ENCODE assay signal across 22 mouse cellular contexts in genomic region chr2:12197711-12198110, GRCm38 (mm10).
A peak's percentile ranks its signal among the peaks of the same experiment; 100 is the strongest.
DNase-seq lines count a peak whose midpoint lies in the region; ATAC-seq and TF ChIP-seq lines count a peak whose summit lies in the region.
"Had no signal": no experiment of that assay in that cellular context is flagged by ENCODE, and none has a peak within 500 bp of the region (broad histone marks: within the 10 kb centered on the region; RNA-seq: fewer than 3 reads in every experiment).

No protein-coding gene starts in this region.

- no peak overlapping the region for H3K9ac ChIP-seq in kidney, embryonic 16.5 days (replicated peaks; ENCODE audit: low read length)
- no peak overlapping the region for H3K9ac ChIP-seq in liver, adult 2 months (ENCODE audit: low read depth, low read length)
- no peak overlapping the region for H3K9ac ChIP-seq in liver, embryonic 11.5 days (ENCODE audit: low read depth, low read length)
- H3K9ac ChIP-seq: embryonic facial prominence, embryonic 13.5 days; embryonic facial prominence, embryonic 15.5 days; forebrain, embryonic 12.5 days had no signal

- 72% methylated on average over 4 of the region's 4 CpGs for WGBS in kidney, embryonic 16.5 days
- WGBS in liver, adult 2 months = 72% methylated on average over 4 of the region's 4 CpGs
- 78% methylated on average over 4 of the region's 4 CpGs for WGBS in liver, embryonic 11.5 days

- peak; percentile 14 for DNase-seq in kidney, adult 9 months
- no peak for DNase-seq in kidney, postnatal 4 days
- peak; percentile 58 for DNase-seq in kidney, postnatal 14 days
- peak; percentile 30 for DNase-seq in liver, adult 2 months (ENCODE audit: extremely low read depth, low read depth, low spot score)
- DNase-seq in liver, embryonic 11.5 days (ENCODE audit: low spot score) = no peak
- DNase-seq: adrenal gland, adult 2 months; adrenal gland, postnatal 10 days; adrenal gland, postnatal 25 days; cerebellum, adult 11 months; cerebellum, adult 18-20 months; cerebellum, adult 8-10 months; cerebellum, adult 9-11 months; cerebellum, postnatal 14 days; cerebellum, postnatal 36 days; embryo, embryonic 11 days had no signal

- no peaks in the 10 kb centered on the region for H3K9me3 ChIP-seq in kidney, embryonic 16.5 days (ENCODE audit: low read length)
- H3K9me3 ChIP-seq in liver, embryonic 11.5 days (ENCODE audit: control insufficient read depth, low read length) = no peaks in the 10 kb centered on the region
- H3K9me3 ChIP-seq: embryonic facial prominence, embryonic 13.5 days; embryonic facial prominence, embryonic 15.5 days; forebrain, embryonic 10.5 days; forebrain, embryonic 12.5 days had no signal

- no peaks in the 10 kb centered on the region for H3K27me3 ChIP-seq in kidney, embryonic 16.5 days (ENCODE audit: insufficient read depth, low read length)
- H3K27me3 ChIP-seq in liver, adult 2 months (ENCODE audit: control insufficient read depth, insufficient read depth, low read length) = no peaks in the 10 kb centered on the region
- H3K27me3 ChIP-seq in liver, embryonic 11.5 days (replicated peaks; ENCODE audit: control insufficient read depth, insufficient read depth, low read length) = no peaks in the 10 kb centered on the region
- H3K27me3 ChIP-seq: embryonic facial prominence, embryonic 13.5 days; embryonic facial prominence, embryonic 15.5 days; forebrain, embryonic 12.5 days had no signal

- no peaks in the 10 kb centered on the region for H3K4me1 ChIP-seq in kidney, embryonic 16.5 days (ENCODE audit: insufficient read depth, low read length)
- H3K4me1 ChIP-seq in liver, adult 2 months (ENCODE audit: control insufficient read depth, insufficient read depth, low read length) = no peaks in the 10 kb centered on the region; the same call in 1 of the 2 replicates
- H3K4me1 ChIP-seq in liver, embryonic 11.5 days (replicated peaks; ENCODE audit: control insufficient read depth, insufficient read depth, low read length) = no peaks in the 10 kb centered on the region
- H3K4me1 ChIP-seq: embryonic facial prominence, embryonic 15.5 days; forebrain, embryonic 10.5 days; forebrain, embryonic 12.5 days had no signal

- H3K79me2 ChIP-seq in liver, adult 2 months (ENCODE audit: control insufficient read depth, insufficient read depth, low read length) = no peaks in the 10 kb centered on the region

- H3K4me2 ChIP-seq in kidney, embryonic 16.5 days (replicated peaks; ENCODE audit: low read depth, low read length) = no peak overlapping the region
- no peak overlapping the region for H3K4me2 ChIP-seq in liver, embryonic 11.5 days
- H3K4me2 ChIP-seq: embryonic facial prominence, embryonic 13.5 days; embryonic facial prominence, embryonic 15.5 days; forebrain, embryonic 12.5 days had no signal

- no peak for TF ChIP-seq CTCF in liver, adult 2 months (IDR thresholded peaks at IDR 0.05; ENCODE audit: low read depth, low read length)

- H3K27ac ChIP-seq in kidney, embryonic 16.5 days (ENCODE audit: low read length) = no peak overlapping the region
- H3K27ac ChIP-seq in liver, adult 2 months (replicated peaks; ENCODE audit: insufficient read depth, low read depth, low read length) = no peak overlapping the region
- no peak overlapping the region for H3K27ac ChIP-seq in liver, embryonic 11.5 days (ENCODE audit: low read depth, low read length)
- H3K27ac ChIP-seq: embryonic facial prominence, embryonic 13.5 days; embryonic facial prominence, embryonic 15.5 days; forebrain, embryonic 10.5 days; forebrain, embryonic 12.5 days had no signal

- no peak for ATAC-seq in kidney, embryonic 16.5 days (ENCODE audit: low FRiP score, low TSS enrichment)
- ATAC-seq in liver, embryonic 11.5 days (replicated peaks; ENCODE audit: low FRiP score) = no peak
- ATAC-seq: forebrain, embryonic 14.5 days had no signal

- 0 out of 2 replicates have a peak, but pooled peaks cover 1% of the 10 kb centered on the region for H3K36me3 ChIP-seq in kidney, embryonic 16.5 days (ENCODE audit: insufficient read depth, low read length)
- H3K36me3 ChIP-seq in liver, adult 2 months (ENCODE audit: control insufficient read depth, insufficient read depth, low read length) = no peaks in the 10 kb centered on the region
- H3K36me3 ChIP-seq in liver, embryonic 11.5 days (ENCODE audit: control insufficient read depth, insufficient read depth, low read length) = no peaks in the 10 kb centered on the region
- H3K36me3 ChIP-seq: embryonic facial prominence, embryonic 13.5 days; forebrain, embryonic 10.5 days; forebrain, embryonic 12.5 days had no signal

- TF ChIP-seq POLR2A in liver, adult 2 months (IDR thresholded peaks at IDR 0.05; ENCODE audit: extremely low read depth, insufficient read depth, low read length) = no peak

- H3K4me3 ChIP-seq in kidney, embryonic 16.5 days (ENCODE audit: low read length) = no peak overlapping the region
- no peak overlapping the region for H3K4me3 ChIP-seq in liver, adult 2 months (ENCODE audit: insufficient read depth, low read depth, low read length)
- no peak overlapping the region for H3K4me3 ChIP-seq in liver, embryonic 11.5 days (ENCODE audit: low read depth, low read length)
- H3K4me3 ChIP-seq: embryonic facial prominence, embryonic 13.5 days; embryonic facial prominence, embryonic 15.5 days; erythroblast, embryonic 14.5 days; forebrain, embryonic 10.5 days; forebrain, embryonic 12.5 days had no signal

Comparison
In these comparisons a context has a peak if more than half of its experiments do, and no peak if none do; other contexts are left out.
1. DNase-seq: peak in kidney, adult 9 months (single experiment), kidney, postnatal 14 days (single experiment) and liver, adult 2 months (single experiment); none in kidney, postnatal 4 days (0 of 2) and liver, embryonic 11.5 days (single experiment).